Mouse (Mus musculus) testis, postnatal 10 days (tissue): ENCODE results near the gene Sept12.

Source experiments
- DNase-seq: peaks from one replicate; pipeline ENCODE4 v3.0.0; 2021; ENCODE audit warnings: low spot score

The Sept12 gene

GRCm38 (mm10) chr16:4997553-4997952 is at the start of gene Sept12:
Gene Sept12, minus strand, starts transcription at chr16:4997852.
- DNase-seq, result peak; percentile 72

- no peak for DNase-seq
These were observed 47.7 kb upstream of the Sept12 start for GRCm38 (mm10) chr16:5045322-5045721.

GRCm38 (mm10) chr16:5036649-5037234 is 39.1 kb upstream of the Sept12 start:
- DNase-seq, result no peak

GRCm38 (mm10) chr16:5035591-5035990 is 37.9 kb upstream of the Sept12 start:
- no peak for DNase-seq

GRCm38 (mm10) chr16:5029847-5030246 is 32.2 kb upstream of the Sept12 start:
- no peak for DNase-seq

GRCm38 (mm10) chr16:5024021-5024420 is 26.4 kb upstream of the Sept12 start:
- no peak for DNase-seq

- DNase-seq, result no peak
These were observed 16.9 kb upstream of the Sept12 start for GRCm38 (mm10) chr16:5014578-5014977.

GRCm38 (mm10) chr16:5013054-5013838 is 15.6 kb upstream of the Sept12 start, which contains the start of gene Rogdi:
Gene Rogdi, minus strand, starts transcription at chr16:5013553.
- peak; percentile 98 for DNase-seq

GRCm38 (mm10) chr16:5012036-5013005 is 14.7 kb upstream of the Sept12 start:
- no peak for DNase-seq

- DNase-seq, result no peak
These were observed 13.6 kb upstream of the Sept12 start for GRCm38 (mm10) chr16:5011285-5011684.

- DNase-seq, result no peak
These were observed 12.8 kb upstream of the Sept12 start for GRCm38 (mm10) chr16:5010371-5010935.

GRCm38 (mm10) chr16:5008076-5008475 is 10.4 kb upstream of the Sept12 start:
- DNase-seq, result no peak

GRCm38 (mm10) chr16:5007492-5007891 is 9.8 kb upstream of the Sept12 start:
- no peak for DNase-seq

- DNase-seq, result no peak
These were observed 9.4 kb upstream of the Sept12 start, which contains the start of gene Smim22 for GRCm38 (mm10) chr16:5007067-5007466. Gene Smim22, plus strand, starts transcription at chr16:5007288.

- no peak for DNase-seq
These were observed 3.0 kb upstream of the Sept12 start for GRCm38 (mm10) chr16:5000611-5001010.

GRCm38 (mm10) chr16:4998984-4999383 is 1.3 kb upstream of the Sept12 start:
- no peak for DNase-seq

GRCm38 (mm10) chr16:4993276-4993675 is 4.4 kb downstream of the Sept12 start:
- no peak for DNase-seq

GRCm38 (mm10) chr16:4984717-4985116 is 12.9 kb downstream of the Sept12 start:
- no peak for DNase-seq

- DNase-seq, result no peak
These were observed 17.8 kb downstream of the Sept12 start for GRCm38 (mm10) chr16:4979755-4980380.

GRCm38 (mm10) chr16:4978275-4979051 is 19.2 kb downstream of the Sept12 start:
- DNase-seq, result no peak

- DNase-seq, result no peak
These were observed 21.5 kb downstream of the Sept12 start for GRCm38 (mm10) chr16:4976180-4976579.
